Mouse (Mus musculus) granulocyte monocyte progenitor cell, adult 5-6 weeks (primary cell): ENCODE measurements around the gene Efcab2. TPM values are rescaled to one million over a fixed set of nuclear protein-coding genes. Genes with fewer than 3 reads are reported as not detected.

Source experiments
- ATAC-seq: replicated peaks from 2 replicates; pipeline ENCODE4 v1.8.0; 2016; ENCODE audit warnings: mild to moderate bottlenecking, moderate TSS enrichment, inconsistent platforms; ENCODE audit not compliant: poor library complexity, severe bottlenecking
- total RNA-seq, 2 experiments: library from RNA; stranded (forward) in 1 of 2; stranded (reverse) in 1 of 2; fragments of 200-712, 200-1000 nt in 1 of 2; fragments of >200 nt in 1 of 2; fragmentation: Nextera tagmentation in 1 of 2; gene quantifications; 2 replicates each; pipeline ENCODE4 v1.2.3; 2014 to 2017

Efcab2 gene
- total RNA-seq, 2 experiments from 2014 or later, result 2.3 to 3.1 TPM

GRCm38 (mm10) chr1:178400652-178401051 lies 5.2 kb upstream of the Efcab2 start:
- no peak for ATAC-seq

- no peak for ATAC-seq
Observed at GRCm38 (mm10) chr1:178401960-178402359, 3.9 kb upstream of the Efcab2 start.

- peak; percentile 77 for ATAC-seq
Observed at GRCm38 (mm10) chr1:178405445-178405911, 407 bp upstream of the Efcab2 start.

- no peak for ATAC-seq
Observed at GRCm38 (mm10) chr1:178406765-178407645, 1.1 kb downstream of the Efcab2 start.

- no peak for ATAC-seq
Observed at GRCm38 (mm10) chr1:178407651-178408050, 1.8 kb downstream of the Efcab2 start.

GRCm38 (mm10) chr1:178408901-178409361 lies 3.0 kb downstream of the Efcab2 start:
- ATAC-seq, result no peak

- peak; percentile 56; the same call in 1 of the 2 replicates for ATAC-seq
Observed at GRCm38 (mm10) chr1:178413367-178413766, 7.5 kb downstream of the Efcab2 start.

- peak; percentile 53 for ATAC-seq
Observed at GRCm38 (mm10) chr1:178419608-178420007, 13.7 kb downstream of the Efcab2 start.

GRCm38 (mm10) chr1:178423662-178424061 lies 17.8 kb downstream of the Efcab2 start:
- ATAC-seq, result no peak

GRCm38 (mm10) chr1:178431619-178432444 lies 25.9 kb downstream of the Efcab2 start:
- ATAC-seq, result no peak

- ATAC-seq, result no peak
Observed at GRCm38 (mm10) chr1:178433619-178434018, 27.7 kb downstream of the Efcab2 start.

- ATAC-seq, result peak; percentile 63
Observed at GRCm38 (mm10) chr1:178444407-178444806, 38.5 kb downstream of the Efcab2 start.

GRCm38 (mm10) chr1:178447036-178447435 lies 41.2 kb downstream of the Efcab2 start:
- no peak for ATAC-seq

GRCm38 (mm10) chr1:178448271-178448744 lies 42.4 kb downstream of the Efcab2 start:
- no peak for ATAC-seq

GRCm38 (mm10) chr1:178449172-178449571 lies 43.3 kb downstream of the Efcab2 start:
- ATAC-seq, result peak; percentile 95

- no peak for ATAC-seq
Observed at GRCm38 (mm10) chr1:178449933-178450332, 44.0 kb downstream of the Efcab2 start.

GRCm38 (mm10) chr1:178454125-178454524 lies 48.2 kb downstream of the Efcab2 start:
- ATAC-seq, result no peak

GRCm38 (mm10) chr1:178455120-178455519 lies 49.2 kb downstream of the Efcab2 start:
- no peak for ATAC-seq

GRCm38 (mm10) chr1:178458029-178458428 lies 52.1 kb downstream of the Efcab2 start:
- ATAC-seq, result no peak

- ATAC-seq, result peak; percentile 98
Observed at GRCm38 (mm10) chr1:178463712-178464111, 57.8 kb downstream of the Efcab2 start.

- ATAC-seq, result no peak
Observed at GRCm38 (mm10) chr1:178464140-178464539, 58.3 kb downstream of the Efcab2 start.
